Mouse (Mus musculus): ENCODE data around the gene Gm19935.

- TF ChIP-seq CTCF (IDR thresholded peaks at IDR 0.05; ENCODE audit: extremely low read depth, insufficient read depth, insufficient read length, insufficient replicate concordance): no peak
- TF ChIP-seq POLR2A (IDR thresholded peaks at IDR 0.05; ENCODE audit: low read depth, low read length): no peak
These were observed 2.5 kb upstream of the Gm19935 start for GRCm38 (mm10) chr8:90819561-90820320.
